Mouse (Mus musculus): Measurements from ENCODE around the gene Cx3cr1.
"Not testable (repeated sequence)": the region's sequence is repeated elsewhere in the genome, so short reads cannot be mapped to it uniquely, and the experiment has no call there.

The Cx3cr1 gene

DNA sequence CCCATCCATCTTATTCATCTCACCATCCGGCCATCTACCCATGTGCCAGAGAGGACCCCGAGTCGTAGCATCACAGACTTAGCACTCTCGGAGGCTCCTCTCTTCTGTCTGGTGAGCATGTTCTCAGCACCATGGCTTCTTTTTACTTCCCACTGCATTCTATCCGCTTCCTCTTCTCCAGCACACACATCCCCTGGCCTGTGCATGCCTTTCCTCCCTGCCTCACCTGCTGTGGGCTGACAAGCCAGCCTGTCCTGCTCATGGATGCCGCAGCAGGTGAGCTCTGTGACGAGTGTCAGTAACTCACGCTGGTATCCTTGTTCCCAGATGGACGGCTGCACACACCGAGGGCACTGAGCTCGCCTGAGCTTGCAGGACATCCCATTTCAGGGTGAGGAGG lies at the start of gene Cx3cr1:
Gene Cx3cr1 (minus strand): TSS at position 101 of the 400 bp plus-strand sequence.
- DNase-seq (ENCODE audit: low spot score in 2 of 2) = no peak

GRCm38 (mm10) chr9:120118212-120118611 lies 48.5 kb upstream of the Cx3cr1 start:
- DNase-seq (ENCODE audit: low spot score in 2 of 2) = no peak

DNA sequence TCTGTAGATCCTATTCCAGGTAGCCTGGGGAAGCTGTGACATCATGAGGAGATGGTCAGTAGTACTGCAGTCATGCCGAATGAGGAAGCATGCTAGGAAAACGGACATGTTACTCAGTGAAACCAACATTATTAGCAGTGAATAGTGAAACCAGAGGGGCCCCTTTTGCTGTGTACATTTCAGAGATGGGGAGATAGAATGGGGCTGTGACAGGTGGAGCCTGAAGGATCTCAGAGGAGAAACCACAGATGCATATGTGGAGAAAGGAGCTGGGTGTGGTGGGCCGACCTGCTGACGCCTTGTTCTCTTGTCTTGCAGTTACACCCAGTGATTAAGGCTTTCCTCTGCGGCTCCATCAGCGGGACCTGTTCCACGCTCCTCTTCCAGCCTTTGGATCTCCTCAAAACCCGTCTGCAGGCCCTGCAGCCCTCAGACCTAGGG lies 46.5 kb upstream of the Cx3cr1 start:
- no peak for DNase-seq (ENCODE audit: low spot score in 2 of 2)

- no peak for DNase-seq (ENCODE audit: low spot score in 2 of 2)
These were observed 45.9 kb upstream of the Cx3cr1 start for GRCm38 (mm10) chr9:120115580-120115979.

DNA sequence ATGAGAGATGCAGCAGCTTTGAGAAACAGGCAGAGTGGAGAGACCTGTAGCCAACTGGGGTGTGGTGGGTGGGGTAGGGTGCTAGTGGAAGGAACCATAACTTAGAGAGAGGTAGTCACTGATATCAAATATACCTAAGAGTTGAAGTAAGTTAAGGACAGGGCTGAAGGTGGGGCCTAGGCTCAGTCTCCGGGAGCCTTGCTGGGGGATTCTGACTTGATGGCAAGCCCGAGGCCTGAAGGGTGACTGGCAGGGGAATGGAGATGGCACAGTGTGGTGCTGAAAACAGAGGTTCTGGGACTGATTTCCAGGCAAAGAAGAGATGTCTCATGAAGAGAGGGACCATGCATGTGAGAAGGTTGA lies 45.1 kb upstream of the Cx3cr1 start:
- no peak for DNase-seq (ENCODE audit: low spot score in 2 of 2)

GRCm38 (mm10) chr9:120114051-120114788 lies 44.5 kb upstream of the Cx3cr1 start:
- no peak for DNase-seq (ENCODE audit: low spot score in 2 of 2)

DNA sequence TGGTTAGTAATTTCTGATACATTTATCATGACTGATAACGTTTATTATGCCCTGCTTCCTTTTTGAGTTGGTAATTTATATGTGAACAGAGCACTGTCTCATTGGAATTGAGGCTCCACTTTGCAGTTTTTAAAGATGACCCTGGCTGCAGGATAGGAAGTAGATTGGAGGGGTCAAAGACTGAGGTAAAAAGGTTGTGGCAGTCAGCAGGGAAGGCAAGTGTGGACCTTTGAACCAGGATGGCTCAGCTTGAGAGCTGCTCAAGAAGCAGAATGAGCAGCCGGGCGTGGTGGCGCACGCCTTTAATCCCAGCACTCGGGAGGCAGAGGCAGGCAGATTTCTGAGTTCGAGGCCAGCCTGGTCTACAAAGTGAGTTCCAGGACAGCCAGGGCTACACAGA lies 43.8 kb upstream of the Cx3cr1 start:
- DNase-seq (ENCODE audit: low spot score in 2 of 2) = no peak

- no peak for DNase-seq (ENCODE audit: low spot score in 2 of 2)
These were observed 42.8 kb upstream of the Cx3cr1 start for GRCm38 (mm10) chr9:120112472-120112871.

DNA sequence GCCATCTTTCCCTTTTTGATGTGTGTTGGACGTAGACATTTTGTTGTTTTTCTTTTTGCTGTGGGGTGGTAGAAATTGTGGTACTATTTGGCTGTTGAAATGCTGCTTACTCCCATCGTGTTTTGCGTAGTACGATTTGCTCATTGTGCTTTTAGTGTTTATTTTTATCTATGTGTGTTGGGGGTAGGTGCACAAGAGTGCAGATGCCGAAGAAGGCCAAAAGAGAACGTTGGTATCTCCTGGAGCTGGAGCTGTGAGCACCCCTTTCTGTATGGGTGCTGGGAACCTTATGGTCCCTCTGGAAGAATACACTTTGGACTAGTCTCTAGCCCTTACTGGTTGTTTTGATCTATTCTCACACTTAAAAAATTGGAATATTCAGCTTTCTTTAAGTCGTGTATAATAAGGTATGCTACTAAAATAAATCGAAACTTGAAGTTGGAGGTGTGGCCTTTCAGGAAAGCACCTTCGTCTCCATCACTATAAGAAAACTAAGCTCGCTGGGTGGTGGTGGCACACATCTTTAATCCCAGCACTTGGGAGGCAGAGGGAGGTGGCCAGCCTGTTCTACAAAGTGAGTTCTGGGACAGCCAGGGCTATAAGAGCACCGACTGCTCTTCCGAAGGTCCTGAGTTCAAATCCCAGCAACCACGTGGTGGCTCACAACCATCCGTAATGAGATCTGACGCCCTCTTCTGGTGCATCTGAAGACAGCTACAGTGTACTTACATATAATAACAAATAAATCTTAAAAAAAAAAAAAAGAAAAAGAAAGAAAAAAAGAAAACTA lies 41.7 kb upstream of the Cx3cr1 start:
- DNase-seq (ENCODE audit: low spot score in 2 of 2) = no peak

- DNase-seq (ENCODE audit: low spot score in 2 of 2) = peak; percentile 94 to 95
These were observed 40.7 kb upstream of the Cx3cr1 start, which contains the start of gene Slc25a38 for GRCm38 (mm10) chr9:120110211-120111018. TSS of gene Slc25a38 (plus strand) at chr9:120110374.

DNA sequence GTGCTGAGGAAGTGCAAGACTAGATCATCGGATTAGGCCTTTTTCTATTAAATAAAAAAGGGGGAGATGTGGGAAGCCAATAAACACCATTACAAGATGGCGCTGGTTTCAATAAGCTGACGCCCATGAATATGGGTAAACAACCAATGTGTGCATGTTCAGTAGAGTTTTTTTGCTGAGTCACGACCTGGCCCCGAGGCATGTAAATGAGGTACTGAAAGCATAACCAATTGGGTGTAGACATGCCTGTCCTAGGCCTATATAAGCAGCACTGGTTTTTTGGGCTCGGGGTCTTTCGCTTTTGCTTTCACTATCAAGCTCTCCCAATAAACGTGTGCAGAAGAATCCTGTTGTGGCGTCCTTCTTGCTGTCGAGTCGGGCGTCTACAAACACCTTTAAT lies 39.3 kb upstream of the Cx3cr1 start:
- not testable (repeated sequence) for DNase-seq (ENCODE audit: low spot score in 2 of 2)

DNA sequence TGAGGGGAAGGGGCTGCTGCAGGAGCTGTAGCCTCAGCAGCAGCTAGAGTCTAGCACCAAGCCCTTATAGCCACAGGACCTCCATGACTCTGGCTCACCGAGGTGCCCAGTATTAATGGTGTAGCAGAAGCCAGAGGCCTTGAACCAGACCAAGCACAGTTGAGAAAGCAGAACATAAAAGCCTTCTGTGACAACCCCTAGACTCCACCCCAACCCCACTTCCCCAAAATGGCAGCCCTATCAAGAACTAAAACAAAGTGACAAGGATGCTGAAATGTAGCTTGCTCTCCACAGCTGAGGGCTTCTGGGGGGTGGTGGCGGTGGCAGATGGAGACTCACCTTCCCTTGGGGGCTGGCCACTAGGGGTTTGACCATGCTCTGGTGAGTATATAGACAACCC lies 31.5 kb upstream of the Cx3cr1 start:
- DNase-seq (ENCODE audit: low spot score in 2 of 2) = no peak

- no peak for DNase-seq (ENCODE audit: low spot score in 2 of 2)
These were observed 29.6 kb upstream of the Cx3cr1 start for GRCm38 (mm10) chr9:120099304-120099703.

DNA sequence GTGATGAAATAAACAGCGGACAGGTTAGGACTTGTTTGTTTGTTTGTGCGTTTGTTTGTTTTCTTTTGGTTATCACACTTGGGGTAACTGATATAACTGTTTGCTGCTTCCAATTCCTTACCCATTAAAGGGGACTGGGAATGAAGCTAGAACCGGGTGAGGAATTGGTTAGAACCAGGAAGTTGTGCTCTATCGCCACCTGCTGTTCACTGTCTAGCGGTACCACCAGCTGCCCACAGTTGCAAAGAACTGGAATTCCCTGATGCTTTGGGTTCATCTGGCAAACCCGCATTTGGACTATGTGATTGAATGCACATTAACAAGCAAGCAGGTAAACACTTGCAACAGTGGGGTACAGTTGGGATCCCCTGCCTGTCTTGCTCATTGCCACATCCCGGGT lies 29.0 kb upstream of the Cx3cr1 start:
- DNase-seq (ENCODE audit: low spot score in 2 of 2) = peak; percentile 20 to 39

DNA sequence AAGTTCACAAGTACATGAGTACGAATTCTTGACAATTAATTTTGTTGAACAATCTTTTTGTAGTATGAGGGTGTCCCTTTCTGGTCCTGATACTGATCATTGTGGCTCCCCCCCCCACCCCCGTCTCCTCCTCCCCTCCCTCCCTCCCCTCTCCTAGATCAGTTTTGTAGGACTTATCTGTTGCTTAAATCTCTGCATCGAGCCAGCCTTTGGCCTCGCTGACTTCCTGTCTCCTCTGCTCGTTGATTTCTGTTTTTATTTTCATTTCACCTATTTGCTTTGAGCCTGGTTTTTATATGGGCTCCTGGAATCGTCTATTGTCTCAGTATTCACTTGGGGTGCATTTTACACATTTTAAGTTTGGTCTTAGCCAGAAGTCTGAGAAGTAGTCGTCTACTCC lies 26.2 kb upstream of the Cx3cr1 start:
- DNase-seq (ENCODE audit: low spot score in 2 of 2) = no peak

DNA sequence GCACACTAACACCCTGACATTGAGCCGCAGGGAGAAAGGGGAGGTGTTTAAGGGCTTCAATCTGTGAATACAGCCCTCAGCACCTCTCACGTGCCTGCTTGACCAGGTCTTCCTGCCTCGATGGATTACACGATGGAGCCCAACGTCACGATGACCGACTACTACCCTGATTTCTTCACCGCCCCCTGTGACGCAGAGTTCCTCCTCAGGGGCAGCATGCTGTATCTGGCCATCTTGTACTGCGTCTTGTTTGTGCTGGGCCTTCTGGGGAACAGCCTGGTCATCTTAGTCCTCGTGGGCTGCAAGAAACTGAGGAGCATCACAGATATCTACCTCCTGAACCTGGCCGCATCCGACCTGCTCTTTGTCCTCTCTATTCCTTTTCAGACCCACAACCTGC lies 24.0 kb upstream of the Cx3cr1 start:
- no peak for DNase-seq (ENCODE audit: low spot score in 2 of 2)

- DNase-seq (ENCODE audit: low spot score in 2 of 2) = no peak
These were observed 22.1 kb upstream of the Cx3cr1 start, which contains the start of gene Ccr8 for GRCm38 (mm10) chr9:120091696-120092238. TSS of gene Ccr8 (plus strand) at chr9:120092114.

DNA sequence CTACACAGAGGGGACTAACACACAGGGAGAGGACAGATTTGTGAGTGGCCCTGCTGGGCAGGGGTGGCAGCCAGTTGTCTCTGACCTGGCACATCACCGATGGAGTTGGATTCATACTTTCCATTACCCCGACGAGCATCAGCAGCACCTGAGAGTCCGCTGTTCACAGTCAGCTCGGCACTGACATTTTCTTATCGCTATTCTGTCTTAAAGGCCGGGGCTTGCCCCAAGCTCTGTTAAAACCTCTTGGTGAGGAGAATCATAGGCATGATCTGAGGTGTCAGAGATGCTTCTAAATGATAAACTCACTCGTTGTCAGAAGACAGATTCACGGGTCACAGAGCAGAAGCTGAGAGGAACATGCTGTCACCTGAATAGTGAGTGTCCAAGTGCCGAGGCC lies 21.4 kb upstream of the Cx3cr1 start:
- no peak for DNase-seq (ENCODE audit: low spot score in 2 of 2)

DNA sequence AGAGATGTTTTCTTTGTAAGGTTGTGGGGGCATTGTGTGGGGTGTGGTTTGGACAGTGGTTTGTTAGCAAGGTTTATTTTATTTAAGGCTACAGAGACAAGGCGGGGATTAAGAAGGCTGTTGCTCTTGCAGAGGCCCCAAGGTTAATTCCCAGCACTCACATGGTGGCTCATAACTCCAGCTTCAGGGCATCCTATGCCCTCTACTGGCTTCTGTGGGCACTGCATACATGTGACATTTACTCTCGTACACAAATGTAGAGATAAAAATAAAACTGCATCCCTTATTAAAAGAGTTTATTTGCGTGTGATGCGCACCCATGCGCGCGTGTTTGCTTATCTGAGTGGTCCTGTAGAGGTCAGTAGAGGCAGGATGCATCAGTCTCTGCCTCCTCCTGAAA lies 19.4 kb upstream of the Cx3cr1 start:
- no peak for DNase-seq (ENCODE audit: low spot score in 2 of 2)

DNA sequence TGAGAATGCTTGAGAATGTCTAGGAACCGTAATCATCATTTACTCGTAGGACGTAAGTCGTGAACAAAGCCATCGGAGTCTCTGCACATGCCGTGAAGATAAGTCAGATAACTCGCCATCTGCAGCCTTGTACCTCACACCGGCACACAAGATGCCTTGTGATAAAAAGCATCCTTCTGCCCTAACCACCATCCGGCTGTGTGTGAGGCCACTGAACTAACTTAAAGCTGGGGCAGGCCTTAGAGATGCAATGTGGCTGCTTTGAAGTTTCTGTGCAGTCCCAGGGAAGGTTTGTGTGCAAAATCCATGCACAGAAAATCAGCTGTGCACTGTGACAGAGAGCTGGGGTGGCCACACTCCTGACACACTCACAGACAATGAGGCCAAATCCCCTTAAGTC lies 14.7 kb upstream of the Cx3cr1 start:
- DNase-seq (ENCODE audit: low spot score in 2 of 2) = no peak

DNA sequence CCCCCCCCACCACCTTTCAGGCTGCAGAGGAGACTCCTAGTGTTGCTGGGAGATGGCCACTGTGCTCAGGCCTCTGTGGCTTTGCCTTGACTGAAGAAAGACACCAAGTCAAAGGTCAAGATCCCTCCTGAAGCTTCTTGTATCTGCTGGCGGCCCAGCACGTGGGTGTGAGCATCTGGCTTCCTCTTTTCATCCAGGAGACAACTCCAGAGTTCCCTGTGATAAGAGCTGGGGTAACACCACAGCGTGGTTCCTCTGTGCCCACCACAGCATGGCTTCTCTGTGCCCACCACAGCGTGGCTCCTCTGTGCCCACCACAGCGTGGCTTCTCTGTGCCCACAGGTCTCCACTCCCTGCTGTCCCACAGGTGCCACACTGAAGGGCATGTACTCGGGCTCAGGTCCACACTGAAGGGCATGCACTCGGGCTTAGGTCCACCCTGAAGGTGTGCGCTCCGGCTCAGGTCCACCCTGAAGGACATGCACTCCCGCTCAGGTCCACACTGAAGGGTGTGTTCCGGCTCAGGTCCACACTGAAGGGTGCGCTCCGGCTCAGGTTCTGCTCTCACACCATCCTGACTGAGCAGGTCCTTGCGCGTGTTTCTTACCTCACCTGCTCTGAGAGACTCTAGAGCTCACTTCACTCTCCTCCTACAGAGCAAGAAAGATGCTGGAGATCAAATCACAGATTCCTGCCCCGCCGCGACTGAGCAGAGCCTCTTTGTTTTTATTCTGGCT lies 13.6 kb upstream of the Cx3cr1 start:
- DNase-seq (ENCODE audit: low spot score in 2 of 2) = no peak

Data from heart, adult 9 months (tissue).